Mouse (Mus musculus): ENCODE measurements around the gene Tacr1.

GRCm38 (mm10) chr6:82603228-82603627, 201.1 kb downstream of the Tacr1 start:
- TF ChIP-seq CTCF (IDR thresholded peaks at IDR 0.05; ENCODE audit: low read depth, low read length) (no peak), POLR2AphosphoS5 (IDR thresholded peaks at IDR 0.05; ENCODE audit: insufficient replicate concordance, low read depth, low read length) (no peak), GATA1 (IDR thresholded peaks at IDR 0.05; ENCODE audit: borderline replicate concordance, low read length) (no peak)
